Mouse (Mus musculus) midbrain, embryonic 13.5 days (tissue): ENCODE measurements around the gene Golph3. TPM values are rescaled to one million over a fixed set of nuclear protein-coding genes. Genes with fewer than 3 reads are reported as not detected.

Source experiments
- ATAC-seq: fragments of 200-750 bp; cut with Nextera tagmentation; 2 replicates; pipeline ENCODE4 v1.8.0; 2017; ENCODE audit warnings: mild to moderate bottlenecking, moderate TSS enrichment, moderate library complexity
- H3K27ac ChIP-seq: fragments of 300-500 bp; sonication (generic); 2 replicates; pipeline ENCODE4 v1.5.1; 2015; ENCODE audit warnings: inconsistent platforms, mild to moderate bottlenecking, moderate library complexity
- H3K27me3 ChIP-seq: fragments of 300-500 bp; sonication (generic); 2 replicates; pipeline ENCODE4 v1.6.1; 2015; ENCODE audit warnings: mild to moderate bottlenecking, inconsistent platforms
- H3K36me3 ChIP-seq: fragments of 300-500 bp; sonication (generic); 2 replicates; pipeline ENCODE4 v1.6.1; 2015; ENCODE audit warnings: mild to moderate bottlenecking, inconsistent platforms
- H3K4me1 ChIP-seq: fragments of 300-500 bp; sonication (generic); replicated peaks from 2 replicates; pipeline ENCODE4 v1.6.1; 2015; ENCODE audit warnings: inconsistent platforms
- H3K4me2 ChIP-seq: fragments of 300-500 bp; sonication (generic); replicated peaks from 2 replicates; pipeline ENCODE4 v1.6.1; 2015; ENCODE audit warnings: moderate library complexity, mild to moderate bottlenecking, inconsistent platforms
- H3K4me3 ChIP-seq: fragments of 300-500 bp; sonication (generic); replicated peaks from 2 replicates; pipeline ENCODE4 v1.5.1; 2015; ENCODE audit warnings: mild to moderate bottlenecking, inconsistent platforms
- H3K9ac ChIP-seq: fragments of 300-500 bp; sonication (generic); replicated peaks from 2 replicates; pipeline ENCODE4 v1.6.1; 2015; ENCODE audit warnings: mild to moderate bottlenecking, inconsistent platforms
- H3K9me3 ChIP-seq: fragments of 300-500 bp; sonication (generic); 2 replicates; pipeline ENCODE4 v1.6.1; 2016; ENCODE audit warnings: mild to moderate bottlenecking, inconsistent platforms
- WGBS: fragments of 180-500 bp; shearing (Covaris S2); methylation state at CpG from one replicate; pipeline ENCODE4 v1.1.7; 2015; 5-methylcytosine and 5-hydroxymethylcytosine counted together
- polyA plus RNA-seq: library from polyadenylated mRNA; unstranded; fragments of >200 nt; fragmentation: Nextera tagmentation; extraction: Ambion mirVana; gene quantifications from 2 replicates; pipeline ENCODE4 v1.2.1, GENCODE M21; 2015

Gene Golph3
- polyA plus RNA-seq, 1 experiment from 2014 or later: 70.8 TPM

- H3K4me2 ChIP-seq: peak overlapping the region; percentile 50
- no peak overlapping the region for H3K27ac ChIP-seq
- H3K4me3 ChIP-seq: no peak overlapping the region; the same call in 1 of the 2 replicates
- H3K36me3 ChIP-seq: peaks cover 4% of the 10 kb centered on the region; the same call in 1 of the 2 replicates
- H3K9me3 ChIP-seq: no peaks in the 10 kb centered on the region
- no peak overlapping the region for H3K9ac ChIP-seq
- 64% methylated on average over 18 of the region's 18 CpGs for WGBS
- H3K4me1 ChIP-seq: peaks cover 28% of the 10 kb centered on the region
- ATAC-seq: no peak
- peaks cover 4% of the 10 kb centered on the region; the same call in 1 of the 2 replicates for H3K27me3 ChIP-seq
Observed at GRCm38 (mm10) chr15:12374916-12375315, 53.7 kb downstream of the Golph3 start.

- Histone ChIP-seq H3K9ac (no peak overlapping the region; the same call in 1 of the 2 replicates), H3K27ac (no peak overlapping the region), H3K4me1 (peaks cover 28% of the 10 kb centered on the region), H3K4me2 (peak overlapping the region; percentile 50), H3K36me3 (peaks cover 4% of the 10 kb centered on the region; the same call in 1 of the 2 replicates), H3K27me3 (peaks cover 4% of the 10 kb centered on the region; the same call in 1 of the 2 replicates), H3K9me3 (no peaks in the 10 kb centered on the region), H3K4me3 (peak overlapping the region; percentile 26)
- WGBS: 3% methylated on average over 19 of the region's 19 CpGs
- peak; percentile 75 for ATAC-seq
Observed at GRCm38 (mm10) chr15:12375641-12376311, 54.5 kb downstream of the Golph3 start.

GRCm38 (mm10) chr15:12376491-12377069 is 55.3 kb downstream of the Golph3 start:
- Histone ChIP-seq H3K9ac (no peak overlapping the region), H3K36me3 (peaks cover 4% of the 10 kb centered on the region; the same call in 1 of the 2 replicates), H3K9me3 (no peaks in the 10 kb centered on the region), H3K27me3 (peaks cover 4% of the 10 kb centered on the region; the same call in 1 of the 2 replicates), H3K4me3 (peak overlapping the region; percentile 26; the same call in 1 of the 2 replicates), H3K4me1 (peaks cover 24% of the 10 kb centered on the region), H3K27ac (no peak overlapping the region), H3K4me2 (peak overlapping the region; percentile 50)
- ATAC-seq: no peak
- 33% methylated on average over 13 of the region's 13 CpGs for WGBS

GRCm38 (mm10) chr15:12377800-12378199 is 56.5 kb downstream of the Golph3 start:
- Histone ChIP-seq H3K9me3 (no peaks in the 10 kb centered on the region), H3K27me3 (peaks cover 4% of the 10 kb centered on the region; the same call in 1 of the 2 replicates), H3K9ac (no peak overlapping the region), H3K4me3 (no peak overlapping the region), H3K36me3 (peaks cover 4% of the 10 kb centered on the region; the same call in 1 of the 2 replicates), H3K4me2 (no peak overlapping the region), H3K27ac (no peak overlapping the region), H3K4me1 (peaks cover 20% of the 10 kb centered on the region)
- ATAC-seq: no peak
- 77% methylated on average over 10 of the region's 10 CpGs for WGBS

- Histone ChIP-seq H3K27ac (no peak overlapping the region), H3K9ac (no peak overlapping the region), H3K36me3 (no peaks in the 10 kb centered on the region), H3K4me2 (no peak overlapping the region), H3K4me1 (peaks cover 17% of the 10 kb centered on the region), H3K9me3 (no peaks in the 10 kb centered on the region), H3K27me3 (0 out of 2 replicates have a peak, but pooled peaks cover 2% of the 10 kb centered on the region), H3K4me3 (no peak overlapping the region)
- WGBS: 94% methylated on average over 3 of the region's 3 CpGs
- no peak for ATAC-seq
Observed at GRCm38 (mm10) chr15:12380057-12380456, 58.8 kb downstream of the Golph3 start.

GRCm38 (mm10) chr15:12380548-12380947 is 59.3 kb downstream of the Golph3 start:
- Histone ChIP-seq H3K4me1 (peaks cover 16% of the 10 kb centered on the region), H3K27me3 (no peaks in the 10 kb centered on the region), H3K4me3 (no peak overlapping the region), H3K9me3 (no peaks in the 10 kb centered on the region), H3K36me3 (no peaks in the 10 kb centered on the region), H3K4me2 (no peak overlapping the region), H3K9ac (no peak overlapping the region), H3K27ac (no peak overlapping the region)
- WGBS: 53% methylated on average over 5 of the region's 5 CpGs
- ATAC-seq: no peak

- 87% methylated on average over 13 of the region's 13 CpGs for WGBS
- no peak for ATAC-seq
- no peak overlapping the region for H3K4me3 ChIP-seq
- H3K4me1 ChIP-seq: peaks cover 21% of the 10 kb centered on the region
- no peak overlapping the region for H3K27ac ChIP-seq
- no peak overlapping the region for H3K4me2 ChIP-seq
- no peaks in the 10 kb centered on the region for H3K27me3 ChIP-seq
- no peak overlapping the region for H3K9ac ChIP-seq
- H3K9me3 ChIP-seq: no peaks in the 10 kb centered on the region
- no peaks in the 10 kb centered on the region for H3K36me3 ChIP-seq
Observed at GRCm38 (mm10) chr15:12384679-12385078, 63.4 kb downstream of the Golph3 start.

- Histone ChIP-seq H3K36me3 (no peaks in the 10 kb centered on the region), H3K4me3 (no peak overlapping the region), H3K4me2 (peak overlapping the region; percentile 13; the same call in 1 of the 2 replicates), H3K9ac (no peak overlapping the region), H3K9me3 (no peaks in the 10 kb centered on the region), H3K4me1 (peaks cover 21% of the 10 kb centered on the region), H3K27ac (peak overlapping the region; percentile 55), H3K27me3 (no peaks in the 10 kb centered on the region)
- ATAC-seq: peak; percentile 93
- 25% methylated on average over 15 of the region's 15 CpGs for WGBS
Observed at GRCm38 (mm10) chr15:12388726-12389489, 67.7 kb downstream of the Golph3 start.

- H3K9ac ChIP-seq: no peak overlapping the region
- H3K4me1 ChIP-seq: no peaks in the 10 kb centered on the region
- H3K4me2 ChIP-seq: no peak overlapping the region
- H3K27me3 ChIP-seq: no peaks in the 10 kb centered on the region
- H3K36me3 ChIP-seq: no peaks in the 10 kb centered on the region
- no peaks in the 10 kb centered on the region for H3K9me3 ChIP-seq
- 94% methylated on average over 10 of the region's 10 CpGs for WGBS
- ATAC-seq: no peak
- H3K4me3 ChIP-seq: no peak overlapping the region
- H3K27ac ChIP-seq: no peak overlapping the region
Observed at GRCm38 (mm10) chr15:12394758-12395157, 73.5 kb downstream of the Golph3 start.

GRCm38 (mm10) chr15:12397032-12397431 is 75.8 kb downstream of the Golph3 start:
- Histone ChIP-seq H3K9me3 (no peaks in the 10 kb centered on the region), H3K4me2 (no peak overlapping the region), H3K36me3 (peaks cover 3% of the 10 kb centered on the region; the same call in 1 of the 2 replicates), H3K9ac (no peak overlapping the region), H3K27me3 (no peaks in the 10 kb centered on the region), H3K4me3 (no peak overlapping the region), H3K27ac (no peak overlapping the region), H3K4me1 (no peaks in the 10 kb centered on the region)
- WGBS: 91% methylated on average over 6 of the region's 6 CpGs
- no peak for ATAC-seq
